Mouse (Mus musculus) ES-Bruce4 (cell line): ENCODE measurements at regions not wholly inside any gene's neighbourhood (a gene's known extent, or its start where the extent isn't known, plus 50 kb on each side); places are given as distances from the start of the nearest gene placed in this dataset.

Experiments used
- CTCF ChIP-seq: IDR thresholded peaks from one replicate; pipeline ENCODE4 v1.8.1; 2011; ENCODE audit warnings: low read depth, low read length
- EP300 ChIP-seq: IDR thresholded peaks from 2 replicates; pipeline ENCODE4 v1.6.1; 2011; ENCODE audit warnings: low read depth, low read length; ENCODE audit not compliant: insufficient read depth
- POLR2A ChIP-seq: IDR thresholded peaks from one replicate; pipeline ENCODE4 v1.8.1; 2011; ENCODE audit warnings: low read length; ENCODE audit not compliant: insufficient read depth

DNA sequence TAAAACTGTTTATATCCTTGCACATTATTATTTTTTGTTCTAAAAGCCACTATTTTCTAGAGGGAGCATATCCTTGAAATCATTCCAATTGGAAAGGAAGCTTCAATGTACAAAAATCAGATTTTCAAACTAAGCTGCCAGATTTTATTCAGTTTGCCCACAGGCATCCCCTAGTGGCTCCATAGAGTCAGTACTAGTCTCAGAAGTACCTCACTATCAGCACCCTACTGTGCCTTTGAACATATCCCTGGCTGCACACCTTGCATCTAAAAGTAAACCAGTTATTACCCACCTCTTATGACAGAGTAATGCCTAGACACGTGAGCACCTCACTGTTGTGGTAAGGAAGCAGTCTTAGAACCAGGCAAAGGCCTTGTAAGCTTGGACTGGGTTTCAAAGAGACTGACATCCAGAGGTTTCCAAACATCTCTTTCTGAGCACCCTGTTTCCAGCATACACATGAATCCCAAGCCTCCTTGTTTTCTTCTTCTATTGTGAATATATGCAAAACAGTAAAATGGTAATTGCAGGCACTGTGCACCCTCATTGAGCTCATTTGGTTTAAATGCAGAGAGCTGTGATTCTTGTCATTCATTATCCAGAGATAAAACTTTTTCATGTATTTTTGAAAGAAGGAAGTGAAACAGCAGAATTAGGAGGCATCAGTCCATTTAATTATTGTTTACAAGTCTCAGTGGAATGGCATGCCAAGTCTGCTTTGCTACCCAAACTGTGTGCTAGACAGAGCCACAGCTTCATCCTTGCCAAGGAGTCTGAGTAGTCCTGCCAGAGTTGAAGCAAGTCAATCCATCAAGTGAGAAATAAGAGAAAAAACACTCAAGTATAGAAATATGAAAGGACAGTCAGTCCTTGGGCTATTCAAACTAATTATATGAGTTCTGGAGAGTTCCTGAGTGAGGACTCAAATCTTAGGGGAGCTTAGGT is 247.0 kb upstream of the Lmcd1 start:
- no peak for TF ChIP-seq CTCF
- no peak for TF ChIP-seq POLR2A
- TF ChIP-seq EP300 = no peak
